Mouse (Mus musculus) E14TG2a.4 (cell line): ENCODE measurements around the gene Enpp7.
A peak's percentile ranks its signal among the peaks of the same experiment; 100 is the strongest.

Experiments used
- H3K27me3 ChIP-seq: 2 replicates; pipeline ENCODE4 v1.6.1; 2014; ENCODE audit warnings: low read length, control low read depth; ENCODE audit not compliant: insufficient read depth
- H3K36me3 ChIP-seq: 2 replicates; pipeline ENCODE4 v1.6.1; 2014; ENCODE audit warnings: low read length, control low read depth; ENCODE audit not compliant: insufficient read depth
- H3K4me1 ChIP-seq: replicated peaks from 2 replicates; pipeline ENCODE4 v1.6.1; 2014; ENCODE audit warnings: low read depth, low read length, control low read depth
- H3K4me3 ChIP-seq: replicated peaks from 2 replicates; pipeline ENCODE4 v1.5.1; 2014; ENCODE audit warnings: mild to moderate bottlenecking, low read length
- H3K9me3 ChIP-seq: 2 replicates; pipeline ENCODE4 v1.6.1; 2014; ENCODE audit warnings: low read length, control low read depth
- CTCF ChIP-seq: conservative IDR thresholded peaks from 2 replicates; pipeline ENCODE4 v1.5.1; 2014; ENCODE audit warnings: low read length
- NANOG ChIP-seq: IDR thresholded peaks from 2 replicates; pipeline ENCODE4 v1.6.1; 2014; ENCODE audit warnings: borderline replicate concordance, low read length, mixed read lengths
- POU5F1 ChIP-seq: IDR thresholded peaks from 2 replicates; pipeline ENCODE4 v1.6.1; 2014; ENCODE audit warnings: low read length, borderline replicate concordance

Enpp7 gene

DNA sequence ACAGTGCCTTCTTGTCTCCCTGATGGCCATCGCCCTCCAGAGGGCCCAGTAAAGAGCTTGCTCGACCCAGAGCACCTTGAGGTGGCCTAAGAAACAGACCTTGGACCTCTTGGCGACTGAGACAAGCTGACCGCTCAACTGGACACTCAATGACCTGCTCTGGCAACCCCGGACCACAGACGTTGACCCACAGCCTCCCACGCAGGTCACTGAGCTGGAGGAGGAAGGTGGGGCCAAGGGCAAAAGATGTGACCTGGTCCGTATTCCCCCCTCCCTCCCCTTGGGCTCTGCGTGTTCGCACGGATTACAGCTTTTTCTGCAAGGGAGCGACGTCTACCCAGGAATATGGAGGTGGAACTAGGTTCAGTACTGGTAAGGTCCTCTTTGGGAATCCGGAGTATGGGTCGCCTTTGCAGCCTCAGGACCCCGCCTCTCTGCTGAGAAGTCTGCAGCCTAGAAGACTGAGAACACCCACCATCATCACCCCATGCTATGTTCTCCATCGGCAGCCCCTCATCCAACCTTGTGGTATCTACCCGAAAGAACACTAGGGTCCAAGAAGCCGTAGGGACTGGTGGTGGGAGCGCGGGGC lies 47.2 kb downstream of the Enpp7 start:
- Histone ChIP-seq H3K27me3 (peaks cover 88% of the 10 kb centered on the region), H3K4me1 (peaks cover 61% of the 10 kb centered on the region), H3K36me3 (peaks cover 8% of the 10 kb centered on the region), H3K9me3 (peaks cover 11% of the 10 kb centered on the region), H3K4me3 (peak overlapping the region; percentile 37; the same call in 1 of the 2 replicates)
- TF ChIP-seq POU5F1 (no peak), NANOG (no peak), CTCF (no peak)

DNA sequence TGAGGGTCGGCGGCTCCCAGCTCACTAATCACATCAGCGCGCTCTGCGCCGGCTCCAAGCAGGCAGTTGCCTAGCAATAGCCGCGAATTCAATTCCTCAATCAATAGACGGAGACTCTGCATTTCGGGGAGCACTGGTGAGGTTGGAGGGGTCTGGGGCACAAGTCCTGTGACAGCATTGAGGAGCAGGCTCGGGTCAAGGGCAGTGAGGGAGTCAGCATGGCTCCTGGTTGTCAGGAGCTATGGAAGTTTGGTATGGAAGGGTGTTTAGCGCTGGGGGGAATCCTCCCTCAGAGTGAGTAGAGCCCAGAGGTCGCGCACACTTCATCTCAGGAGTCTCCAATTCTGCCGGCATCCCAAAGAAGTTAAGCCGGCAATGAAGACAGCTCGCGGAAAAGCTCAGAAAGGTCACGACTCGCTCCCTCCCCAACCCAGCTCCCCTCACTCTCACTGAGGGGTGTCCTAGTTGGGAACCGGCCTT lies 47.7 kb downstream of the Enpp7 start:
- H3K27me3 ChIP-seq, result peaks cover 88% of the 10 kb centered on the region
- peaks cover 11% of the 10 kb centered on the region for H3K9me3 ChIP-seq
- H3K4me1 ChIP-seq, result peaks cover 63% of the 10 kb centered on the region
- TF ChIP-seq CTCF (no peak), NANOG (no peak), POU5F1 (no peak)
- peak overlapping the region; percentile 37; the same call in 1 of the 2 replicates for H3K4me3 ChIP-seq
- peaks cover 3% of the 10 kb centered on the region for H3K36me3 ChIP-seq

GRCm38 (mm10) chr11:119036447-119036846 lies 48.5 kb downstream of the Enpp7 start:
- peaks cover 64% of the 10 kb centered on the region for H3K4me1 ChIP-seq

DNA sequence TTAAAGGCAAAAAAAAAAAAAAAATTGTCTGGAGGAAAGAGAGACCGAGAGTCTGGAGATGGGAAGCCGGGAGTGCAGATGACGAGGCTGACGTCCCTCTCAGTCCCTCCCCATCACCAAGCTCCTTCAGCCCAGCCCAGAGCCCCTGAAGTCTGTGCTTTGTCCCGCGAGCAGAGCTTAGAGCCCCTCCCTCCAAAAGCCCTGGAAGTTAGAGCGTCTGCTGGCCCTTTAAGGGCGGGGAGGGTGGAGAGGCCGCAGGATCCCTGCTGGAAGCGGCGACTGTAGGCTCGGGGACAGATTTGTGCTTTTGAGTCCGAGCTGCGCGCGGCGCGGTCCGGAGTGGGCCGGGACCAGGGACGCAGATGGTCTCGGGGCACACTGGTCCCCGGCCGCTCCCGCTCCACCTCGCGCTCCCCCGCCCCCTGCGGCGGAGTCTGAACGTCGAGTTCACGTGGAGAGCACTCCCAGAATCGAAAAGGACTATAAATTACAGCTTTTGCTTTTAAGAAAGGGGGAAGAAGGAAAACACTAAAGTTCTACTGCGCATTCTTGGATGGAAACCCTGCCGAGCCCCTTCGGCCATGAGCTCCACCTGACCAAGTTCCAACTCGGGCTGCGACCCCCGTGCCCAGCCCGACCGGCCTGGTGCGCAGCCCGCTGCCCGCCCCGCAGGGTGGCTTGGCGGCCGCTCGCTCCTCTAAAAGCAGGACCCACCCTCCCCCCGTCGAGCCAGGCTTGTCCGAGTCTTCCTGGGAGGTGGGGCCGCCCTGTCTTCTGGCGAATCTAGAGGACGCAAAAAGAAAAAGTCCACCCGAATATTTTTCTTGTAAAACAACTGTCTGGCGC lies 49.2 kb downstream of the Enpp7 start:
- peaks cover 11% of the 10 kb centered on the region for H3K9me3 ChIP-seq
- H3K4me1 ChIP-seq, result peaks cover 71% of the 10 kb centered on the region
- H3K4me3 ChIP-seq, result peak overlapping the region; percentile 73
- H3K36me3 ChIP-seq, result no peaks in the 10 kb centered on the region
- no peak for TF ChIP-seq POU5F1
- TF ChIP-seq CTCF, result no peak
- no peak for TF ChIP-seq NANOG
- H3K27me3 ChIP-seq, result peaks cover 90% of the 10 kb centered on the region

More at GRCm38 (mm10) chr11:119036447-119036846, 48.5 kb downstream of the Enpp7 start:
- no peak for TF ChIP-seq POU5F1
- no peak for TF ChIP-seq CTCF
- no peak for TF ChIP-seq NANOG
- Histone ChIP-seq H3K36me3 (no peaks in the 10 kb centered on the region), H3K9me3 (peaks cover 11% of the 10 kb centered on the region), H3K27me3 (peaks cover 89% of the 10 kb centered on the region), H3K4me3 (peak overlapping the region; percentile 73; the same call in 1 of the 2 replicates)

DNA sequence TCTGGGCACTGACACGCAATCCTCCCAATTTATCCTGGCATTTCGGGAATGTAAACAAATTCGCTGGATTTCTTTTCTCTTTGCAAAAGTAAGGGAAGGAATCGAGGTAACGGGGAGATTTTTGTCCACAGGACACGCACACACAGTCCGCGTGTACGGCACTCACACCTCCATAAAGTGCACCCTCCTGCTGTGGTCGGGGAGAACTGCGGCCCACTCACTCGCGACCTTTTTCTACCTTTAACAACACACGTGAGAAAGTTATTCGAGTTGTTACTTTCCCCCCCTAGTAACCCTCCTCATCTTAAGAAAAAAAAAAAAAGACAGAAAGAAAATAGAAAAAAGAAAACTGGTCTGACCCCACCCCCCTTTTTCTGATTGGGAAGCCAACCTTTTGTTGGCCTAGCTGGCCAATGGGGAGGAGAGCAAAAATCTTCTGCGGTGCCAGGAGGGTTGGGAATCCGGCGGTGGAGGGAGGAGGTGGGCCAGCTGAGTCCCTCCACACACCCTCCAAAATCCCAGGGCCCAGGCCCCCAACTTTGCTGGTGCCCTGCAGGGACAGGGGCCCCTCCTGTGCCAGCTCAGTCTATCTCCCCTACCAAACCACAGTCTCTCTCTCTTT lies 49.9 kb downstream of the Enpp7 start:
- H3K27me3 ChIP-seq, result peaks cover 93% of the 10 kb centered on the region
- no peaks in the 10 kb centered on the region for H3K36me3 ChIP-seq
- TF ChIP-seq POU5F1 (no peak), CTCF (no peak), NANOG (no peak)
- H3K9me3 ChIP-seq, result peaks cover 11% of the 10 kb centered on the region
- peaks cover 78% of the 10 kb centered on the region for H3K4me1 ChIP-seq
- peak overlapping the region; percentile 73 for H3K4me3 ChIP-seq

DNA sequence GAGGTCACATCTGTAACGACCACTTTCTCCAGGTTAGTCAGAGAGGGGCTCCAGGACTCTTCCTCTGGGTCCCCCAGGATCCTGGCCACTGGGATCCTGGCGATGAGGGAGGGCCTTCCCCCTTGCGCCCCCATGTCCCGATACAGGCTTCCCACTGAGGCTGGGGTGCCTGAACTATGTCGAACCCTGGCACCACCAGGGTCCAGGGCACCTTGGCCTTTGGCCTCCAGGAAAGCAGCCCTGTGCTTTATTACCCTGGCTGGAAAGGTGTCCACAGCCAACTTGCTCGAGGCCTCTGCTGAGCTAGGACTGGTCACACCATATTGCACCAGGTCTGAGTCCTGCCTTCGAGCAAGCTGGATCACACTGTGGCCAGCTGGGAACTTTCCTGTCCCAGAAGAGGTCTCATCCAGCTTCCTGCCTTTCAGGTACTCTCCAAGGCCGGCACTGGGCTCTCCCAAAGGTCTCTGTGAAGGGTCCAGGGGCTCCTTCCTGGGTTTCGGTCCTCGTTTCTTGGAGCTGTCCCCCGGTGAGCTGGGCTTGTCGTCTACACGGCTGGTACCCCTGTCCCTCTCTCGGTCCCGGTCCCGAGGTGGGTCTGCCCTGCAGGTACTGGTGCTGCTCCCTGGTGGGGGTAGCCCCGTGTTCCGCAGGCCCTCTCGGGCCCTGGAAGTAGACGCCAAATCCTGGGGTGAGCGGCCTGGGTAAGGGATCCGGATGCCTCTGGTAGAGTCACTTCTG lies 50.9 kb downstream of the Enpp7 start:
- peaks cover 93% of the 10 kb centered on the region for H3K27me3 ChIP-seq
- H3K4me1 ChIP-seq, result peaks cover 77% of the 10 kb centered on the region
- no peak overlapping the region for H3K4me3 ChIP-seq
- TF ChIP-seq NANOG, result no peak
- TF ChIP-seq POU5F1, result no peak
- no peaks in the 10 kb centered on the region for H3K36me3 ChIP-seq
- peaks cover 11% of the 10 kb centered on the region for H3K9me3 ChIP-seq

DNA sequence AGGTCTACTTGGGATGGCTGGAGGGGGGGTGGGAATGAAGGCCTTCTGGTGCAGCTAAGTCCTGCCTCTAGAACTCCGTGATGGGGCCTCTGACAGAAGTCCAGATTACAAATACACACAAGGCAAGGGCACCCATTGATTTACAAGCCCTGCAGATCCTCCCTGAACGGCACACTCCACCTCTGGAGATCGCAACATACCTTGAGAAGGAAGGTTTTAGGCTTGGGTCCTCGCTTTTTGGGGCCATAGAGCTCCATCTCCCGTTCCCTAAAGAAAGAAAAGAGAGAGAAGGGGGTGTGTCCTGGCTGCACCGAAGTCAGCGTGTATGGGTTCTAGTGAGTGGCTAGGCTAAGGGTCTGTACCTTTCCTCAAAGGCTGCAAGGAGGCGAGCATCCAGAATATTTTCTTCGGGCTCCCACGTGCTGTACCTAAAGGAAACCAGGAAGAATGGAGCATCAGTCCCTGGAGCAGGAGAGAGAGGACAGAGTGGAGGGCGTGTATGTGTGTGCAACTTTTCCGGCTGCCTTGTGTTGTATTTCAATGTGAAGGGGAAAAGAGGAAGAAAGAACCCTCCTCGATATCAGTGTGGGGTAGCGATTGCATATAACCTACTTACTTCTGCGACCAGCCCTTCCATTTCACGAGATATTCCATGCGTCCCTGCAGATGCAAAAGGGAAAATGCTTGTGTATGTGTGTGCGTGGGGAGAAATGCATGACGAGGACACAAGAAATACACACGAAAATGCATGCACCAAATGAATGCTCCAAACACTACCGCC lies 51.9 kb downstream of the Enpp7 start:
- Histone ChIP-seq H3K27me3 (peaks cover 93% of the 10 kb centered on the region), H3K4me3 (peak overlapping the region; percentile 86), H3K9me3 (peaks cover 8% of the 10 kb centered on the region), H3K36me3 (no peaks in the 10 kb centered on the region), H3K4me1 (peaks cover 72% of the 10 kb centered on the region)
- no peak for TF ChIP-seq NANOG
